In genomic region chr11:113389637-113390036, GRCm38 (mm10) we compare ENCODE assay signal across 13 mouse cellular contexts.
DNase-seq lines count a peak whose midpoint lies in the region; ATAC-seq and TF ChIP-seq lines count a peak whose summit lies in the region.
"Had no signal": no experiment of that assay in that cellular context is flagged by ENCODE, and none has a peak within 500 bp of the region (broad histone marks: within the 10 kb centered on the region; RNA-seq: fewer than 3 reads in every experiment).

No protein-coding gene starts in this region.

- H3K4me1 ChIP-seq in lung, embryonic 14.5 days (ENCODE audit: insufficient read depth) = no peaks in the 10 kb centered on the region
- no peaks in the 10 kb centered on the region; the same call in 1 of the 2 replicates for H3K4me1 ChIP-seq in embryonic facial prominence, embryonic 11.5 days (ENCODE audit: control insufficient read depth, insufficient read depth, low read length)
- peaks cover 57% of the 10 kb centered on the region for H3K4me1 ChIP-seq in hindbrain, embryonic 13.5 days (replicated peaks)
- no peaks in the 10 kb centered on the region for H3K4me1 ChIP-seq in intestine, embryonic 16.5 days (ENCODE audit: control insufficient read depth, insufficient read depth, low read length)

- no peak overlapping the region for H3K27ac ChIP-seq in lung, embryonic 14.5 days (ENCODE audit: low read depth)
- no peak overlapping the region for H3K27ac ChIP-seq in embryonic facial prominence, embryonic 11.5 days (replicated peaks; ENCODE audit: low read depth, low read length)
- H3K27ac ChIP-seq in hindbrain, embryonic 13.5 days = peak overlapping the region; percentile 65
- H3K27ac ChIP-seq in intestine, embryonic 16.5 days (ENCODE audit: low read length) = no peak overlapping the region
- H3K27ac ChIP-seq: embryonic facial prominence, embryonic 13.5 days had no signal

- no peak for TF ChIP-seq CTCF in lung, embryonic 14.5 days (IDR thresholded peaks at IDR 0.05; ENCODE audit: low read depth)

- DNase-seq in lung, embryonic 14.5 days = peak; percentile 24
- no peak for DNase-seq in lung, postnatal 25 days (ENCODE audit: low spot score)
- peak; percentile 49 for DNase-seq in embryonic facial prominence, embryonic 11.5 days (ENCODE audit: low spot score)
- DNase-seq in right cerebral cortex, postnatal 14 days = peak; percentile 43
- DNase-seq in gastrocnemius, postnatal 10 days = no peak
- DNase-seq: adrenal gland, postnatal 14 days; layer of hippocampus, postnatal 36 days; liver, postnatal 0 days; thymus, postnatal 25 days had no signal

- no peaks in the 10 kb centered on the region for H3K36me3 ChIP-seq in lung, embryonic 14.5 days (ENCODE audit: insufficient read depth)
- no peaks in the 10 kb centered on the region for H3K36me3 ChIP-seq in embryonic facial prominence, embryonic 11.5 days (replicated peaks; ENCODE audit: control insufficient read depth, insufficient read depth, low read depth, low read length)
- H3K36me3 ChIP-seq in hindbrain, embryonic 13.5 days = no peaks in the 10 kb centered on the region
- H3K36me3 ChIP-seq in intestine, embryonic 16.5 days (ENCODE audit: control insufficient read depth, insufficient read depth, low read length) = no peaks in the 10 kb centered on the region
- H3K36me3 ChIP-seq: embryonic facial prominence, embryonic 13.5 days had no signal

- peak; percentile 49; the same call in 1 of the 2 replicates for ATAC-seq in lung, embryonic 14.5 days (ENCODE audit: insufficient read depth)
- 0 out of 2 replicates have a peak, but pooled peaks have one; percentile 54 for ATAC-seq in embryonic facial prominence, embryonic 11.5 days (replicated peaks; ENCODE audit: insufficient number of reproducible peaks, low FRiP score, low TSS enrichment, low read depth)
- peak; percentile 73 for ATAC-seq in hindbrain, embryonic 13.5 days (ENCODE audit: low FRiP score)
- no peak for ATAC-seq in intestine, embryonic 16.5 days
- ATAC-seq: inflammation-experienced regulatory T-cells, adult 6 months; liver, postnatal 0 days had no signal

- no peak overlapping the region for H3K4me2 ChIP-seq in lung, embryonic 14.5 days
- H3K4me2 ChIP-seq in embryonic facial prominence, embryonic 11.5 days (ENCODE audit: low read depth, low read length) = no peak overlapping the region
- H3K4me2 ChIP-seq in hindbrain, embryonic 13.5 days = 0 out of 2 replicates have a peak overlapping the region, but pooled peaks have one; percentile 17
- H3K4me2 ChIP-seq in intestine, embryonic 16.5 days (ENCODE audit: low read depth, low read length) = no peak overlapping the region
- H3K4me2 ChIP-seq: embryonic facial prominence, embryonic 13.5 days had no signal

- H3K9ac ChIP-seq in lung, embryonic 14.5 days = no peak overlapping the region
- no peak overlapping the region for H3K9ac ChIP-seq in embryonic facial prominence, embryonic 11.5 days (replicated peaks; ENCODE audit: low read length)
- H3K9ac ChIP-seq in hindbrain, embryonic 13.5 days = no peak overlapping the region
- no peak overlapping the region for H3K9ac ChIP-seq in intestine, embryonic 16.5 days (ENCODE audit: low read depth, low read length)
- H3K9ac ChIP-seq: embryonic facial prominence, embryonic 13.5 days; liver, postnatal 0 days had no signal

- H3K9me3 ChIP-seq in lung, embryonic 14.5 days (ENCODE audit: low read depth, low read length) = no peaks in the 10 kb centered on the region
- no peaks in the 10 kb centered on the region for H3K9me3 ChIP-seq in embryonic facial prominence, embryonic 11.5 days (replicated peaks; ENCODE audit: control insufficient read depth, low read length)
- no peaks in the 10 kb centered on the region for H3K9me3 ChIP-seq in hindbrain, embryonic 13.5 days
- no peaks in the 10 kb centered on the region for H3K9me3 ChIP-seq in intestine, embryonic 16.5 days (ENCODE audit: control insufficient read depth, low read length)
- H3K9me3 ChIP-seq: embryonic facial prominence, embryonic 13.5 days had no signal

- H3K4me3 ChIP-seq in lung, embryonic 14.5 days (ENCODE audit: low read depth, low read length) = no peak overlapping the region
- no peak overlapping the region for H3K4me3 ChIP-seq in embryonic facial prominence, embryonic 11.5 days (ENCODE audit: low read depth, low read length)
- H3K4me3 ChIP-seq in hindbrain, embryonic 13.5 days = no peak overlapping the region
- H3K4me3 ChIP-seq in intestine, embryonic 16.5 days (ENCODE audit: low read length) = no peak overlapping the region
- H3K4me3 ChIP-seq: embryonic facial prominence, embryonic 13.5 days had no signal

- 47% methylated on average over 6 of the region's 6 CpGs for WGBS in lung, embryonic 14.5 days
- 35% methylated on average over 6 of the region's 6 CpGs for WGBS in embryonic facial prominence, embryonic 11.5 days
- WGBS in hindbrain, embryonic 13.5 days = 14% methylated on average over 6 of the region's 6 CpGs
- WGBS in intestine, embryonic 16.5 days = 42% methylated on average over 6 of the region's 6 CpGs

- H3K27me3 ChIP-seq in lung, embryonic 14.5 days (ENCODE audit: insufficient read depth, low read length) = no peaks in the 10 kb centered on the region
- no peaks in the 10 kb centered on the region for H3K27me3 ChIP-seq in embryonic facial prominence, embryonic 11.5 days (ENCODE audit: control insufficient read depth, insufficient read depth, low read length)
- H3K27me3 ChIP-seq in hindbrain, embryonic 13.5 days = no peaks in the 10 kb centered on the region
- no peaks in the 10 kb centered on the region for H3K27me3 ChIP-seq in intestine, embryonic 16.5 days (replicated peaks; ENCODE audit: control insufficient read depth, insufficient read depth, low read length)
- H3K27me3 ChIP-seq: embryonic facial prominence, embryonic 13.5 days had no signal

Comparison
In these comparisons a context has a peak if more than half of its experiments do, and no peak if none do; other contexts are left out.
1. DNase-seq: peak in lung, embryonic 14.5 days (single experiment), embryonic facial prominence, embryonic 11.5 days (single experiment) and right cerebral cortex, postnatal 14 days (single experiment); none in lung, postnatal 25 days (single experiment) and gastrocnemius, postnatal 10 days (single experiment).